Mouse (Mus musculus): Measurements from ENCODE around the gene Mindy4.

DNA sequence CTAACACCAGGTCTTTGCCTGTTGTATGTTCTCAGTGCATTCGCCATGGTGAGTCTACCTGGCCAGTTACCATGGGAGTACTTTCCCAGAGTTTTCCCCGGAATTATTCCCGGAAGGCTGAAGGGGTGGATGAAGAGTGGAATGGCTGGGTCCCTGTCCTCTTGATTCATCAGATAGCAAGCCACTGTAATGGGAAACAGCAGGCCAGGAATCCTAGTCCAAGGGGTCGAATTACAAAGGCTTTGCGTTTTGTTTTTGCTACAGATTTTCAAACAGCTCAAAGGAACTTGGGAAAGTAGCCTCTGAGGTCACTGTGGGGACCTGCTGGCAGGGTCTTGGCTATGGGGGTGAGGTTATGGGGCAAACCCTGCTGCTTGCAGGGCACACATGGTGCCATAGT is 108.8 kb downstream of the Mindy4 start:
- TF ChIP-seq CTCF (IDR thresholded peaks at IDR 0.05; ENCODE audit: extremely low read depth, insufficient read depth, low read length) (no peak), POLR2A (IDR thresholded peaks at IDR 0.05; ENCODE audit: extremely low read depth, insufficient read depth, low read length) (no peak)
